Mouse (Mus musculus) layer of hippocampus, adult 8-10 months (tissue): ENCODE measurements around the gene Zfp536. TPM values are rescaled to one million over a fixed set of nuclear protein-coding genes. Genes with fewer than 3 reads are reported as not detected.

ENCODE experiments used
- DNase-seq, 2 experiments: peaks; one replicate each; pipeline ENCODE4 v3.0.0; 2022; ENCODE audit warnings: low spot score in 2 of 2
- total RNA-seq, 4 experiments: library from RNA; stranded (reverse); gene quantifications; 2 replicates each; pipeline ENCODE4 v1.2.4; 2022

Zfp536 gene
- 10 to 100 TPM; 48.4 to 50.9 (median 49.8) TPM for total RNA-seq

GRCm38 (mm10) chr7:37773312-37773702 lies at the start of gene Zfp536:
TSS of gene Zfp536 (minus strand) at chr7:37773641.
- no peak for DNase-seq

GRCm38 (mm10) chr7:37820670-37821301 lies 47.3 kb upstream of the Zfp536 start:
- DNase-seq, result no peak

GRCm38 (mm10) chr7:37818631-37819340 lies 45.3 kb upstream of the Zfp536 start:
- DNase-seq, result no peak

GRCm38 (mm10) chr7:37816901-37817300 lies 43.5 kb upstream of the Zfp536 start:
- no peak for DNase-seq

DNA sequence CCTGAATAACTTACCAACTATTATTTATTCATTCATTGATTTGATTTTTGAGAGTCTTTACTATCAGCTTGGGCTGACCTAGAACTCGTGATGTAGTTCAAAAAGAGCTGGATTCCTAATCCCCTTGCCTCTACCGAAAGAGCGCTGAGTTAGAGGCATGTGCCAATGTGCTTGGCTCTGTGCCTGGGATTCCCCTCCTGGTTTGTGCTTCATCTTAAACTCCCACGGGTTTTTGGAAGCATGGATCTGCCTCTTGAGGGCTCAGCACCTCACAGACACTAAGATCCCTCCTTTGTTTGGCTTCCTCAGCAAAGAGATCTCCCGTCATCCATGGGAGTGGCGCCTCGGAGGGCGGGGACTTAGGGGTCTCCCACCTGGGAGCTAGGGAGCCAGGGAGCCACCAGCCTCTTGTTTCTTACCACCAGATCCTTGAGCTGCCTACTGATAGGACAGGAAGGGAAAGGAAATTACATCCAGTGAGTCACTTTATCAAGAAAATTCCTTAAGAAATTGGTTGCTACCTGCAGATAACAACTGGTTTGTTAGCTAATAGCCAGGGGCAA lies 41.5 kb upstream of the Zfp536 start:
- DNase-seq, result no peak

- DNase-seq, result no peak
Measured at GRCm38 (mm10) chr7:37813676-37814075, 40.2 kb upstream of the Zfp536 start.

- peak; percentile 12 to 15 for DNase-seq
Measured at GRCm38 (mm10) chr7:37809908-37810307, 36.5 kb upstream of the Zfp536 start.

DNA sequence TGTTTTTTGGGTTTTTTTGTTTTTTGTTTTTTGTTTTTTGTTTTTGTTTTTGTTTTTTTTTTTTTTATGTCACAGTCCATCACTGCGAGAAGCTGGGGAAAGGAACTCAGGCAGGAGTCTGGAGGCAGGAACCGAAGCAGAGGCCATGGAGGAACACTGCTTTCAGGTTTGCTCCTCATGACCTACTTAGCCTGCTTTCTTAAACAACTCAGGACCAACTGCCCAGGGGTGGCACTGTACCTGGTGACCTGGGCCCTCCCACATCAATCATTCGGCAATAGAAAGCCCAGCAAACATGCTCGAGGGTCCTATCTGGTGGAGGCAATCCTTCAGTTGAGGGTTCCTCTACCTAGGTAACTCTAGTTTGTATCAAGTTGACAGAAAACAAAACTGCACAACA lies 35.6 kb upstream of the Zfp536 start:
- no peak for DNase-seq

GRCm38 (mm10) chr7:37801160-37801559 lies 27.7 kb upstream of the Zfp536 start:
- no peak for DNase-seq

DNA sequence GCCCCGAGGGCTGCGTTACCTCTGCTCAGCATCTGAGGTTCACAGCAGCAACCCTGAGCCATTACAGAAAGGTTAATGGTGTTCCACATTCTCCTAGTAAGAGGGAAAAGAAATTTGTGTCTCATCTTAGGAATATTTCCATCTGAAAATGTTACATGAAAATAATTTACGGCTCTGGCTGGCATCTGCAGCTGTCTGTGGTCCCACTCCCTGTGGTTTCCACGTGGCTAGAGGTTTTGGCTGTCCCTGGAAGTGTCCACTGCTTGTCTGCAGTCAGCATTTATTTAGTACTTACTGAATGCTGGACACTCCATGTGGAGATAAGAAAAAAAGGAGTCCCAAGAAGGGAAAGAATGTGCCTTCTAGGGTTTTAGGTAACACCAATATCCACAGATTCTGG lies 15.3 kb upstream of the Zfp536 start:
- DNase-seq, result no peak

GRCm38 (mm10) chr7:37775502-37775901 lies 2.1 kb upstream of the Zfp536 start:
- DNase-seq, result peak in 1 of 2 experiments; percentile 37

DNA sequence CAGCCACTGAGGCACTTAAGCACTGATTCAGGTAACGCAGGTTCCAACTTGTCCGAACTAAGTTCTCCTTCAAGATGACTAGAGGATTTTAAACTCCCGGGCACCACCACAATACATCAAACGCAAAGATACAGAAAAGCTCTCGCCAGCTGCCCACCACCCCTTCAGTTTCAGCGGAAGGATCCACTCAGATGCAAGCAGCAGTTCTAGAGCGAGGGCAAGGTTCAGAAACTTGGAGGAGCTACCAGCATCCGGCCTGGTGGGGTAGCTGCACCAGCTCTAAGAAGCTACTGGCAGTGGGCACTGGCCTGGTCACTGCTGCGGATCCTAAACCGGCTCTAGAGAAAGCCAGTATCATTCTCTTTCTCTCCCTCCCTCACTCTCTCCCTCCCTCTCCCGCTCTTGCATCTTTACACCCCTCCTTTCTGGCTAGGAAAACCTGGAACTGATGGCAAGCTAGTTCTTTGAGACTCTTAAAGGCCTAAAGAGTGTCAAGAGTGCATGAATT lies 1.1 kb upstream of the Zfp536 start:
- DNase-seq, result no peak

GRCm38 (mm10) chr7:37773906-37774305 lies 465 bp upstream of the Zfp536 start:
- no peak for DNase-seq

DNA sequence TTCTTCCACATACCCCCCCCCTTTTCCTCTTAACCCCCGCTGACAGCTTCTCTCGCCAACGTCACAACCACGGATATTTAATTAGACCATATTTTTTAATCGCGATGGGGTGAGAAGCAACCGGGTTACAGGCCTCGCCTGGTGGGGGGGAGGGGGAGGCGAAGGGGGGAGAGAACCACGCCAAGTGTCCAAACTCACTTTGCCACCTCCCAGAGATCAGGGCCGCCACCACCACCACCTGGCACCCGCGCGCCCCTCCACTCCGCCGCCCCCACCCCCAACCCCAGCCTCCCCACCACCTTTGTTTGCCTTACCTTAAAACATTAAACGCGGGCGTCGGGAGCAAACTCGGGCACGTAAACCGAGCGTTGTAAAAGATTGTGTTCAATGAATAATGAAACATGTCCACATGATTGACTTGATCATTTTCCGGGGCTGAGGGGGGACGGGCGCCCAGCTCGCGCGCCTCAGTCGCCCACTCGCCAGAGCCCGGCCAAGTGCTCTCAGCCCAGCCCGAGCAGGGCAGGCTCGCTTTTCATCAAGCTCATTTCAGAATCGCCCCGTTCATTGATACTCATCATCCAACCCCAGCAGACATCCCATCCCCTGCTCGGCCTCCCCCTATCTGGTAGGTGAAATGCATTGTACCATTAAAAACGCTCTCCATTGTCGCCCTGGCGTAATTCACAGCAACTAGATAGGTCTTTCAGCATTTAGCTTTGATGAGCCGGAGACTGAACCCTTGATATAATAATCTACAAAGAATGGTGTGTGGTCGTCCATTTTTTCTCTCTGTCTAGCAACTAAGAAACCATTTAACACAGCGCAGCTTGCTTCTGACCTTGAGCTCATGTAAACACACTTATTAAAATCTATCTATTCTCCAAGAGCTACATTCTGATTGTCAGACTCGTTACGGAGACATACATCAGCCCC lies 797 bp downstream of the Zfp536 start:
- peak; percentile 23 to 37 for DNase-seq

GRCm38 (mm10) chr7:37771491-37772375 lies 1.7 kb downstream of the Zfp536 start:
- no peak for DNase-seq

DNA sequence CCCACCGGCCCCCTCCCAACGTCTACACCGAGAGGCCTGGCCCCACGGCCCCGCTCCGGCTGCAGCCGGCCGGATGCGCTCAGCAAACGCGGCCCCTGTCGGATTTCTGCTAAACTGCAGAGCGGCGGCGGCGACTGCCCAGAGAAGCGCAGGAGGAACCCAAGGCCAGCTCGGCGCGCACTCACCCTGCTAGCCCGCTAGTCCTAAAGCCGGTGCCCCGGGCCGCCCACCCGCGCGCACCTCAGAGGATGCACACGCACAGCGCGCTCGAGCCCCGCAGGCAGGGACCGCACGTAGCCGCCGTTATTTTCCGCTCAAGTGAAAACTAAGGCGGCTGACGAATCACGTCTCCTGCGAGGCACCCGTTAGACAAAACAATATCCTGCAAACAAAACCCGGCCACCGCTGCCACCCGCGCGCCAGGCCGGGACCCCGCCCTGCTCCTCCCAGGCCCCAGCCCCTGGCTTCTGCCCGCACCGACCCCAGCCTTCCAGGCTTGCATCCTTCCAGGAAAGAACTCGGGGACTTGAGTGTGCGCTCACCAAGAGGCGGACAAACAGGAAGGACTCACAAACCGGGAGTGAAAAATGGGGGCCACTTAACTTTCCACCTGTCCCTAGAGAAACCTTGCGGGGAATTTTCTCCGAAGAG lies 2.9 kb downstream of the Zfp536 start:
- DNase-seq, result peak; percentile 34 to 71

- DNase-seq, result no peak
Measured at GRCm38 (mm10) chr7:37769526-37770399, 3.7 kb downstream of the Zfp536 start.

GRCm38 (mm10) chr7:37769004-37769403 lies 4.4 kb downstream of the Zfp536 start:
- no peak for DNase-seq
